Mouse (Mus musculus): ENCODE measurements around the gene Gdf3. TPM values are rescaled to one million over a fixed set of nuclear protein-coding genes. Genes with fewer than 3 reads are reported as not detected.
"Not testable (repeated sequence)": the region's sequence is repeated elsewhere in the genome, so short reads cannot be mapped to it uniquely, and the experiment has no call there.

The Gdf3 gene
- polyA plus RNA-seq, 1 experiment from 2014 or later, result 0.20 TPM

DNA sequence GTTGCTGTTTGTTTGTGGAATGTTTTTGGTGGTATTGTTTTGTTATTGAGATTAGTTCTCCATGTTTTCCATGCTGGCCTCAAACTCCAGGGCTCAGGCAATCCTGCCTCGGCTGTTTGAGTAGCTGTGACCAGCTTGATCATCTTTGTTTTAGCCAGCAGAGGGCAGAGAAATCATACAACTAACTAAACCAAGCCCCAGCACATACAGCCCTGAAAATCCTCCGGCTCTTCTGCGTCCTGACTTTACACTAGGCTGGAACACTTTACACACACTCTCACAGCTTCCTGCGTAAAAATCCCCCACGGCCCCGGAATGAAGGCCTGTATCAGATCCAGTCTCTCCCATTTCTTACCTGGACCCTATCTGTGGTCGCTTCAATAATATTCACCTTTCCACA is 14.2 kb downstream of the Gdf3 start:
- peak overlapping the region; percentile 42 for H3K4me2 ChIP-seq

DNA sequence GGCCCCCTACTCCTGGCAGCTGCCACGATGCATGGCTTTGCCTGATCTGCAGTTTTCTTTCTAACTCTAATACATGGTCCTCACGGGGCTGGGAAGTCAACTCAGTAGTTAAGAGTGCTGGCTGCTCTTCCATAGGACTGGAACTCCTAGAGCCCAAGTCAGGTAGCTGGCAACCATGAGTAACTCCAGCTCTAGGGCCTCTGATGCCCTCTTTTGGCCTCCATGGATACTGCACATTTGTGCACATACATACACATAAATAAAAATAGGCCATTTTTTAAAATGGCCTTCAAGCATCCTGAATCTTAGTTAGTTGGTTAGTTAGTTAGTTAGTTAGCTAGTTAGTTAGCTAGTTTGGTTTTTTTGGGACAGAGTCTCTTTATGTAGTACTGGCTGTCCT is 17.0 kb downstream of the Gdf3 start:
- H3K9ac ChIP-seq, result no peak overlapping the region
- no peak overlapping the region for H3K4me2 ChIP-seq
- ATAC-seq (ENCODE audit: extremely low read depth, insufficient number of reproducible peaks, low FRiP score, low TSS enrichment), result no peak
- 84% methylated on average over 2 of the region's 2 CpGs for WGBS
- H3K4me1 ChIP-seq, result no peaks in the 10 kb centered on the region
- H3K4me3 ChIP-seq, result no peak overlapping the region
- H3K27me3 ChIP-seq (replicated peaks), result no peaks in the 10 kb centered on the region
- no peaks in the 10 kb centered on the region for H3K36me3 ChIP-seq
- H3K9me3 ChIP-seq, result no peaks in the 10 kb centered on the region
- H3K27ac ChIP-seq (replicated peaks), result no peak overlapping the region

More for the DNA sequence above, 14.2 kb downstream of the Gdf3 start:
- H3K27me3 ChIP-seq (replicated peaks), result no peaks in the 10 kb centered on the region
- H3K4me1 ChIP-seq, result no peaks in the 10 kb centered on the region
- no peak overlapping the region for H3K4me3 ChIP-seq
- H3K9ac ChIP-seq, result no peak overlapping the region
- no peaks in the 10 kb centered on the region for H3K9me3 ChIP-seq
- H3K27ac ChIP-seq (replicated peaks), result no peak overlapping the region
- no peak for ATAC-seq (ENCODE audit: extremely low read depth, insufficient number of reproducible peaks, low FRiP score, low TSS enrichment)
- H3K36me3 ChIP-seq, result no peaks in the 10 kb centered on the region
- 22% methylated on average over 7 of the region's 7 CpGs for WGBS

DNA sequence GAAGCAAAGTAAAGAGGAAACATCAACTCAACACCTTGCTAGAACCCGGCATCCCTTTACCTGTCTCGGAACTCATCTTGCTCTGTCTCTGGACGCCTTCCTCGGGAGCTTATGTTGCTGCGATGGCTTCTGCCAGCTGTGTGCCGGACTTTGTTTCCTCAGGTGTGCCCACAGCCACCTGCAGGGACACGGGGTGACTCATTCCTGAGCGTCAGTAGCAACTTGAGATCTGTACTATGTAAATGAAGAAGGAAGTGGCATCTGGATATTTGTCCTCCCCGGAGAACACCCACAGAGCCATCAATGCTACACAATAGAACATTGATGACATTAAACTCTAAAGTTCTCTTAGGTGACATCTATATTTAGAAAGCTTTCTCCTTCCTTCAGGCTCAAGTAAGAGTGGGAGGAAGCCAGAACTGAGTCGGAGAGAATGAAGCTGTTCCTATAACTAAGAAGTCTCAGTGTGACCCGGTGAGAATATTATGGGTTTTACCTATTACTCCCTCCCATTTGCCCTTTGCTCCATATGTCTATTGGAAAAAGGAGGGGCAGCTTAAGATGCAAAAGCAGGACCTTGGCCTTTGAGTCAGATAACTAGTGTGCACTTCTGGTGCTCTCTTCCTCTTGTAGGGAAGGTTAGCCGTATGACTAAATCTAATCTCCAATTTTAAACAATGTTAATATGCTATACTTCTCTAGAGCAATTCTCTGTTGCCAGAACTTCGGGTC is 18.7 kb downstream of the Gdf3 start:
- Histone ChIP-seq H3K9me3 (no peaks in the 10 kb centered on the region), H3K4me1 (no peaks in the 10 kb centered on the region), H3K4me2 (no peak overlapping the region), H3K36me3 (no peaks in the 10 kb centered on the region), H3K9ac (no peak overlapping the region), H3K27ac (replicated peaks) (no peak overlapping the region), H3K27me3 (replicated peaks) (no peaks in the 10 kb centered on the region), H3K4me3 (no peak overlapping the region)
- 79% methylated on average over 13 of the region's 13 CpGs for WGBS
- no peak for ATAC-seq (ENCODE audit: extremely low read depth, insufficient number of reproducible peaks, low FRiP score, low TSS enrichment)

DNA sequence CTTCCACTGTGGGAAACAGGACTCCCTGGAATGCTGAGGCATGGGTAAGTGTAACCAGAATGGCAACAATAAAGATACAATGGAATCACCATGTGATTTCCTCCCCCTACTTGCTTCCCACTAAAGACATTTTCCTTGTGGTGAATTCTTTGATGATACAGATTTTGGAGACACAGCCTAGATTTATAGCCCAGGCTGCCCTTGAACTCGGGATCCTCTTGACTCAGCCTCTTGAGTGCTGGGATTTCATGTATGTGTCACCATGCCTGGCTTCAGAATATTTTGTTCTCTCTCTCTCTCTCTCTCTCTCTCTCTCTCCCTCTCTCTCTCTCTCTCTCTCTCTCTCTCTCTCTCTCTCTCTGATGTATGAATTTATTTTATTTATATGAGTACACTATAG is 30.8 kb downstream of the Gdf3 start:
- Histone ChIP-seq H3K9me3 (no peaks in the 10 kb centered on the region), H3K4me1 (no peaks in the 10 kb centered on the region), H3K4me3 (no peak overlapping the region), H3K27me3 (replicated peaks) (no peaks in the 10 kb centered on the region), H3K9ac (no peak overlapping the region), H3K27ac (replicated peaks) (no peak overlapping the region), H3K4me2 (no peak overlapping the region), H3K36me3 (no peaks in the 10 kb centered on the region)
- whole genome bisulfite sequencing, result 44% methylated on average over 1 of the region's 1 CpGs
- ATAC-seq (ENCODE audit: extremely low read depth, insufficient number of reproducible peaks, low FRiP score, low TSS enrichment), result no peak

DNA sequence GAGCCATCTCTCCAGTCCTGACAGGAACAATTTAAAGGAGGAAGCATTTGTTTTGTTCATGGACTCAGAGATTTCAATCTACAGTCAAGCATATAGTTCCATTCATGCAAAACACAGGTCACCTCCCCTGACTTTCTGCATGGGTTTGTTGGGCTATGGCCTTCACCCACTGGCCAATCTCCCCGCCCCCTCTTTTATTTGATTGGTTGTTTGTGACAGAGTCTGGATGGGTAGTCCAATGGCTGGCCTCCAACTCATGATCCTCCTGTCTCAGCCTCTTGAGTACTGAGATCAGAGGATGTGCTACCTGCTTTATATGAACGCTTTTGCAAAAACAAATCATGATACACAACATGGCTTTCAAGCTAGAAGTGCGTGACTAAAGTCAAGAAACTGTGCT is 32.9 kb downstream of the Gdf3 start:
- H3K9ac ChIP-seq, result no peak overlapping the region
- H3K27me3 ChIP-seq (replicated peaks), result no peaks in the 10 kb centered on the region
- H3K9me3 ChIP-seq, result no peaks in the 10 kb centered on the region
- 77% methylated on average over 3 of the region's 3 CpGs for WGBS
- no peaks in the 10 kb centered on the region for H3K36me3 ChIP-seq
- no peak overlapping the region for H3K4me3 ChIP-seq
- H3K4me1 ChIP-seq, result no peaks in the 10 kb centered on the region; the same call in 1 of the 2 replicates
- ATAC-seq (ENCODE audit: extremely low read depth, insufficient number of reproducible peaks, low FRiP score, low TSS enrichment), result no peak
- H3K27ac ChIP-seq (replicated peaks), result no peak overlapping the region
- no peak overlapping the region for H3K4me2 ChIP-seq

DNA sequence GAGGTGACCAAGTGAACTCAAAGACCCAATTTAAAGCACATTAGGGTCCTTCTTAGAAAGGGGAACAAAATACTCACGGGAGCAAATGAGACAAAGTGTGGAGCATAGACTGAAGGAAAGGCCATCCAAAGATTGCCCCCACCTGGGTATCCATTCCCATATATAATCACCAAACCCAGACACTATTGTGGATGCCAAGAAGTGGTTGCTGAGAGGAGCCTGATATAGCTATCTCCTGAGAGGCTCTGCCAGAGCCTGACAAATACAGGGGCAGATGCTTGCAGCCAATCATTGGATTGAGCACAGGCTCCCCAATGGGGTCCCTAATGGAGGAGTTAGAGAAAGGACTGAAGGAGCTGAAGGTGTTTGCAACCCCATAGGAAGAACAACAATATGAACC is 34.9 kb downstream of the Gdf3 start:
- WGBS, result 82% methylated on average over 1 of the region's 1 CpGs
- H3K27me3 ChIP-seq (replicated peaks); ATAC-seq (ENCODE audit: extremely low read depth, insufficient number of reproducible peaks, low FRiP score, low TSS enrichment): not testable (repeated sequence)

DNA sequence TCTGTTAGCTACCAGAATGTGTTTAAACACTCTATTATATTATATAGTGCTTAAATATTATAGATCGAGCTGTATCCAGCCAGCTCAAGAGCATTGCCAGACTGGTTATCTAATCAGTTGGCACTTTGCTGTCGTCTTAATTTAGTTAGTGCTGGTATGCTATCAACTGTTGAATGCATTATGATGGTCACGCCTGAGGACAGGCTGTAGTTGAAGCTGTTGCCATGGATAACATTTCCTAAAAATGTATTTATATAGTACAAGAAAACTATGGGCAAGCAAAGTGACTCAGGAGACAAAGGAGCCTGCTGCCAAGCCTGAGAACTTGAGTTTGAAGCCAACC is 38.3 kb downstream of the Gdf3 start:
- 24% methylated on average over 3 of the region's 3 CpGs for WGBS
- Histone ChIP-seq H3K4me1 (peaks cover 6% of the 10 kb centered on the region), H3K36me3 (no peaks in the 10 kb centered on the region), H3K4me3 (no peak overlapping the region), H3K9ac (no peak overlapping the region), H3K9me3 (no peaks in the 10 kb centered on the region), H3K27me3 (replicated peaks) (0 out of 2 replicates have a peak, but pooled peaks cover 3% of the 10 kb centered on the region), H3K4me2 (no peak overlapping the region), H3K27ac (replicated peaks) (no peak overlapping the region)
- ATAC-seq (ENCODE audit: extremely low read depth, insufficient number of reproducible peaks, low FRiP score, low TSS enrichment), result no peak

More for the DNA sequence above, 34.9 kb downstream of the Gdf3 start:
- not testable (repeated sequence) for H3K36me3 ChIP-seq; H3K4me2 ChIP-seq; H3K27ac ChIP-seq (replicated peaks); H3K4me3 ChIP-seq; H3K4me1 ChIP-seq; H3K9ac ChIP-seq; H3K9me3 ChIP-seq

DNA sequence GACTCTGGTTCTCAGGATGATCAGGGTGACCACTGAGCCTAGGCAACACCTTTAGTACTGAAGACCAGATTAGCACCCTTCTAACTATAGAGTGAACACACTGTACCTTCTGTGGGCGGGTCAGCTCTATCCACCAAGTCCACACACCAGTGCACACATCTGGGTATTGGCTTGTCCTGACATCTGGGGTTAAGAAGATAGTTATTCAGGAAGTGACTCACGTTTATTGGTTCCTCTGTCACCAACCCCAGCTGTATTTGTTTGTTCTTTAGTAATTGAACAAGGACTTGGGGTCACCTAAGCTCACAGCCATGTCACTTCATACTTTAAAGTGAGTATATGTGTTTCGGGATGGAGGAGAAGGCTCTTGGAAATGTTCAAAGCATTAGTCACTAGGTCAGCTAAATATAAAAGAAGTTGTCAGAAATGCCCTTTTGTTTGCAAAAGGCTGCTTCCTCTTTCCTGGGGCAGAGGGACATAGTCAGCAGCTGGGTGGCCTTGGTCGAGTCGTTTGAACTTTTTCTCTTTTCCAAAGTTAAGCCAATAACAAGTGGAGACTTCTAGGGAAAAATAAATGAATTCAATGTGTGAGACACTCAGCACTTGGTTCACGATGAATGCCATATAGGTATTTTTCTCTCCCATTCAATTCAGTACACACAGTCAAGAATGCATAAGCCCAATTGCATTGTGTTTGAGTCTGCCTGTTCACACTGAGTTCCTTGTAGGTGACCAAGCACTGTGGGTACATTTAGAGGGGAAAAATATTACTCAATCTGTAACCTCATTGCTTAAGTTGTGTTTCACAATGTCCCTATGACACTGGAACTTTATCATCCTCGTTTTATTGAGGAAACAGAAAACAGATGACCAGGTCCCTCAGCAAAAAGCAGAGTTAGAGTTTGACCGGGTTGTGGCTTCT is 38.9 kb downstream of the Gdf3 start:
- 58% methylated on average over 8 of the region's 8 CpGs for WGBS
- Histone ChIP-seq H3K9ac (no peak overlapping the region), H3K4me2 (no peak overlapping the region), H3K36me3 (no peaks in the 10 kb centered on the region), H3K4me3 (no peak overlapping the region), H3K27me3 (replicated peaks) (0 out of 2 replicates have a peak, but pooled peaks cover 3% of the 10 kb centered on the region), H3K4me1 (peaks cover 6% of the 10 kb centered on the region), H3K27ac (replicated peaks) (no peak overlapping the region), H3K9me3 (no peaks in the 10 kb centered on the region)
- no peak for ATAC-seq (ENCODE audit: extremely low read depth, insufficient number of reproducible peaks, low FRiP score, low TSS enrichment)

DNA sequence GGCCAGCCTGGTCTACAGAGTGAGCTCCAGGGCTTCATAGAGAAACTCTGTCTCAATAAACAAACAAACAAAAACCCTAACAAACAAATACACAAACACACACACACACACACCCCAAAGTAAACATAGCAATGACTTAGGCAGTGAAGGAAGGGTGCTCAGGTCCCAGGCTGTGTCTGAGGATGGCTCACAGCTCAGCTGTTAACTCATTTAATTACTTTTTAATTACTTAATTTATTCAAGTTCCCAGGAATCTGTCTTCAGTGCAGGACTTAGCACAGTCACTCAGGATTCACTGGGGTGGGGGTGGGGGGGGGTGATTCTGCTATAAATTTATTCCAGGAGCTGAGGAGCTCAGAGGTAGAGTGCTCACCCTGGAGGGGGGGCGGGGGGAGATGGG is 40.1 kb downstream of the Gdf3 start:
- Histone ChIP-seq H3K27ac (replicated peaks) (no peak overlapping the region), H3K36me3 (no peaks in the 10 kb centered on the region), H3K27me3 (replicated peaks) (peaks cover 10% of the 10 kb centered on the region; the same call in 1 of the 2 replicates), H3K9me3 (no peaks in the 10 kb centered on the region), H3K4me2 (no peak overlapping the region), H3K4me3 (no peak overlapping the region), H3K9ac (no peak overlapping the region), H3K4me1 (peaks cover 6% of the 10 kb centered on the region)
- no peak for ATAC-seq (ENCODE audit: extremely low read depth, insufficient number of reproducible peaks, low FRiP score, low TSS enrichment)
- WGBS, result 36% methylated on average over 1 of the region's 1 CpGs

DNA sequence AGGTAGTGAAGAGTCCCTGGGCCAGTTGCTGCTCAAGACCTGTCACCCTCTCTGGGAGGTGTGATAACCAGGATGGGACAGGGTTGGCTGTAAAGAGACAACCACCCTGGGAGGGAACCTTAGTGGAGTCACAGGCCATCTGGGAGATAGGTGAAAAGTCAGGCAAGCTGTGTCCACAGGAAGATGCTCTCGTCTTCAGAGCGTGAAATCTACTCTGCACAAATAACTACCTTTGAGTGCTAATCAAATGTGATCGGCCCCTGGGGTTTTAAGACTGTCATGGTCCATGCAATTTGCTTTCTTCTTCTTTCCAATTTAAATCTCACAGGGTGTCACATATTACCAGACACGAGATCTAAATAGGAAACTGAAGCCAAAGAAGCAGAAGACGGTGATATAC is 40.8 kb downstream of the Gdf3 start:
- H3K4me1 ChIP-seq, result peaks cover 6% of the 10 kb centered on the region
- H3K27ac ChIP-seq (replicated peaks), result no peak overlapping the region
- H3K36me3 ChIP-seq, result no peaks in the 10 kb centered on the region
- 44% methylated on average over 5 of the region's 5 CpGs for WGBS
- no peak overlapping the region for H3K4me3 ChIP-seq
- no peak for ATAC-seq (ENCODE audit: extremely low read depth, insufficient number of reproducible peaks, low FRiP score, low TSS enrichment)
- no peaks in the 10 kb centered on the region for H3K9me3 ChIP-seq
- H3K9ac ChIP-seq, result no peak overlapping the region
- no peak overlapping the region for H3K4me2 ChIP-seq
- peaks cover 15% of the 10 kb centered on the region for H3K27me3 ChIP-seq (replicated peaks)

DNA sequence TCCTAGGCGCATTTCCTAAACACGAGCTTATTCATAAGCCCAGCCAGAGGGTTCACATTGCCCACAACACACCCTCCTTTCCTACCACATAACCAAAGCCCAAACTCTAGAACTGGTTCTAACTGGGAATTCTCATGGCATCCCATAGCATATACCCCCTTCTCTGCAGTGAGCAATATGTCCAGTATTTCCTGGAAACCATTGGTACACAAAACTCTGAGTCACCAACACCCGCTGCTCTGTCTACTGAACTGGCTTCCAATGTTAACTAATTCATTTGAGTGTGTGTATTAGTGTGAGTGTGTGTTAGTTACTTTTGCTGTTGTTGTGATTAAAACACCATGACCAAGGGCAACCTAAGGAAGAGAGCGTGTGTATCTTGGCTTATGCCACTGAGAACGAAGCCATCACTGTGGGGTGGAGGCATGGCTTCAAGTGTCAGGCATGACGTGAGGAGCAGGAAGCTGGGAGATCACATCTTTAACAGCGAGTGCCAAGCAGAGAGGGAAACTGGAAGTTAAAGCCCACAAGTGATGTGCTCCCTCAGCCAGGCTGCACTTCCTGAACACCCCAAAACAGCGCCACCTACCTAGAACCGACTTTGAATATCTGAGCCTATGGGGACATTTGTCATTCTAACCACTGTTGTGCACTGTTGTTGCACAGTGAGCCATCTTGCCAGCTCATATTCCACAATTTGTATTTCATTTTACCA is 44.7 kb downstream of the Gdf3 start:
- ATAC-seq (ENCODE audit: extremely low read depth, insufficient number of reproducible peaks, low FRiP score, low TSS enrichment), result no peak
- H3K27me3 ChIP-seq (replicated peaks), result peaks cover 42% of the 10 kb centered on the region
- H3K4me2 ChIP-seq, result no peak overlapping the region
- H3K4me1 ChIP-seq, result no peaks in the 10 kb centered on the region
- H3K36me3 ChIP-seq, result no peaks in the 10 kb centered on the region
- no peak overlapping the region for H3K9ac ChIP-seq
- no peaks in the 10 kb centered on the region for H3K9me3 ChIP-seq
- 84% methylated on average over 9 of the region's 9 CpGs for WGBS
- no peak overlapping the region for H3K27ac ChIP-seq (replicated peaks)
- no peak overlapping the region for H3K4me3 ChIP-seq

All from heart, embryonic 13.5 days (tissue).